Mouse (Mus musculus): ENCODE measurements around the gene Lrrtm1. TPM values are rescaled to one million over a fixed set of nuclear protein-coding genes. Genes with fewer than 3 reads are reported as not detected.

The Lrrtm1 gene
- not detected for polyA plus RNA-seq (2014; fragmentation: Illumina TruSeq; extraction: RNeasy Lipid Tissue Mini Kit (QIAGEN cat#74804); ENCODE audit: low read depth, low replicate concordance)

DNA sequence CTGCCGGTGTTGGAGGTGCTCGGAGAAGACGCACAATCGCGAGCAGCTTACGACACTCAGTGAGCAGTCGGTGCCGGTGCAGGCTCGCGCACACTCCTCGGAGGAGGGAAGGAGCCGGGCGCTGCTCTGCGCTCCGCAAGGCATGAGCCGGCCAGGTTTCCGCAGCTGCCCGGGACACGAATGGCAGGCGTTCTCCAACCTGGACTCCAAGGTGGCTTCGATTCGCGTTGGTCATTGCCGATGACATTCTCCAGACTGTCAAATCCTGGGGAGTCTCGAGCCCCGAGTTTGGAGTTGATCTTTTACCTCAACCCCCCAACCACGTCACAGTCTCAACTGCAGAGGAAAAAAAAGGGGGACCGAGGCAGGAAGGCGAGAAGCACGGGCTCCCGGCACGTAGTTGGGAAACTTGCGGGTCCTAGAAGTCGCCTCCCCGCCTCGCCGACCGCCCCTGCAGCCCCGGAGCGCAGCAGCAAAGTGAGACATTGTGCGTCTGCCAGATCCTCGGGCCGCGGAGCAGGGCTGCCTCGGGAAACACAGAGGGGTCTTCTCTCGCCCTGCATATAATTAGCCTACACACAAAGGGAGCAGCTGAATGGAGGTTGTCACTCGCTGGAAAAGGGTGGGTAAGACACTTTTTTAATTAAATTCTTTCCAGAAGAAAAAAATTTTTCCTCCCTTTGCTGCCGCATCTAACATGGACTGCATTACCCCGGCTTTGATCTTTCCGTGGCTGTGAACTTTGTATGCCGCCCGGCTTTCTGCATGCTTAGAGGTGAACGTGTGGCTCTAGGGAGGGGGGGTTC lies at the start of gene Lrrtm1:
Gene Lrrtm1 (plus strand): TSS at position 89 of the 806 bp plus-strand sequence.

